Comparison of ENCODE assay signal across 9 mouse cellular contexts in the genomic region with DNA sequence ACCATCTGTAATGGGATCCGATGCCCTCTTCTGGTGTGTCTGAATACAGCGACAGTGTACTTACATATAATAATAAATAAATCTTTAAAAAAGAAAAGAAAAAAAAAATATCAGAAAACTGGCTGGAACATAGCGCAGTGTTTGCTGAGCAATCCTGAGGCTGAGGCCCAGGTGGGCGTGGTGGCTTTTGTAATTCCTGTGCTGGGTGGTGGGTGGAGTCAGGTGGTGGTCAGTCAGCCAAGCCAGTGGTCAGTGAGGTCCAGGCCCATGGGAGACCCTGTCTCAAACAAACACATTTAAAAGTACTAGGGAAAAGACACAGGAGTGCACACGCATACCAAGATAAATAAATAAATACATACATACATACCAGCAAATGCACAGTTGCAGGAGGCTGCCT. TPM values are rescaled to one million over a fixed set of nuclear protein-coding genes. Genes with fewer than 3 reads are reported as not detected.
DNase-seq lines count a peak whose midpoint lies in the region; ATAC-seq lines count a peak whose summit lies in the region.
"Had no signal": no experiment of that assay in that cellular context is flagged by ENCODE, and none has a peak within 500 bp of the region (broad histone marks: within the 10 kb centered on the region; RNA-seq: fewer than 3 reads in every experiment).

No protein-coding gene starts in this region.

- no peaks in the 10 kb centered on the region for H3K9me3 ChIP-seq in midbrain, embryonic 15.5 days
- no peaks in the 10 kb centered on the region for H3K9me3 ChIP-seq in midbrain, embryonic 16.5 days (replicated peaks; ENCODE audit: control insufficient read depth, low read length, poor library complexity, severe bottlenecking)
- H3K9me3 ChIP-seq in limb, embryonic 15.5 days, result no peaks in the 10 kb centered on the region
- no peaks in the 10 kb centered on the region for H3K9me3 ChIP-seq in stomach, embryonic 16.5 days (replicated peaks; ENCODE audit: control insufficient read depth, low read length)

- peak overlapping the region; percentile 42; the same call in 1 of the 2 replicates for H3K27ac ChIP-seq in midbrain, embryonic 15.5 days
- H3K27ac ChIP-seq in midbrain, embryonic 16.5 days (ENCODE audit: low read length), result no peak overlapping the region
- H3K27ac ChIP-seq in limb, embryonic 15.5 days, result peak overlapping the region; percentile 86
- H3K27ac ChIP-seq in stomach, embryonic 16.5 days (ENCODE audit: low read length), result peak overlapping the region; percentile 92

- H3K36me3 ChIP-seq in midbrain, embryonic 15.5 days (replicated peaks), result peaks cover 6% of the 10 kb centered on the region; the same call in 1 of the 2 replicates
- H3K36me3 ChIP-seq in midbrain, embryonic 16.5 days (ENCODE audit: control insufficient read depth, insufficient read depth, low read length), result no peaks in the 10 kb centered on the region; the same call in 1 of the 2 replicates
- H3K36me3 ChIP-seq in limb, embryonic 15.5 days, result no peaks in the 10 kb centered on the region
- no peaks in the 10 kb centered on the region for H3K36me3 ChIP-seq in stomach, embryonic 16.5 days (ENCODE audit: control insufficient read depth, insufficient read depth, low read length)

- no peak overlapping the region for H3K4me3 ChIP-seq in midbrain, embryonic 15.5 days
- H3K4me3 ChIP-seq in midbrain, embryonic 16.5 days (ENCODE audit: low read depth, low read length), result no peak overlapping the region
- H3K4me3 ChIP-seq in limb, embryonic 15.5 days, result no peak overlapping the region
- H3K4me3 ChIP-seq in stomach, embryonic 16.5 days (replicated peaks; ENCODE audit: low read length), result no peak overlapping the region

- 95% methylated on average over 5 of the region's 5 CpGs for WGBS in midbrain, embryonic 15.5 days
- WGBS in midbrain, embryonic 16.5 days, result 96% methylated on average over 5 of the region's 5 CpGs
- 90% methylated on average over 5 of the region's 5 CpGs for WGBS in limb, embryonic 15.5 days
- 74% methylated on average over 5 of the region's 5 CpGs for whole genome bisulfite sequencing in stomach, embryonic 16.5 days

- H3K4me1 ChIP-seq in midbrain, embryonic 15.5 days, result peaks cover 3% of the 10 kb centered on the region
- H3K4me1 ChIP-seq in midbrain, embryonic 16.5 days (ENCODE audit: control insufficient read depth, insufficient read depth, low read length), result no peaks in the 10 kb centered on the region
- H3K4me1 ChIP-seq in limb, embryonic 15.5 days, result peaks cover 19% of the 10 kb centered on the region
- peaks cover 8% of the 10 kb centered on the region for H3K4me1 ChIP-seq in stomach, embryonic 16.5 days (ENCODE audit: control insufficient read depth, insufficient read depth, low read length)

- no peak overlapping the region for H3K4me2 ChIP-seq in midbrain, embryonic 15.5 days
- H3K4me2 ChIP-seq in midbrain, embryonic 16.5 days (ENCODE audit: low read length), result no peak overlapping the region
- no peak overlapping the region for H3K4me2 ChIP-seq in limb, embryonic 15.5 days
- no peak overlapping the region for H3K4me2 ChIP-seq in stomach, embryonic 16.5 days (ENCODE audit: low read depth, low read length)

- peak; percentile 67 for DNase-seq in gastrocnemius, postnatal 25 days
- DNase-seq in embryo, embryonic 10.5 days (ENCODE audit: low spot score), result no peak
- DNase-seq in frontal cortex, postnatal 14 days (ENCODE audit: low spot score in 2 of 2), result no peak
- DNase-seq: kidney, adult 18-20 months had no signal

- no peak for ATAC-seq in midbrain, embryonic 15.5 days (replicated peaks)
- no peak for ATAC-seq in midbrain, embryonic 16.5 days
- no peak for ATAC-seq in limb, embryonic 15.5 days (ENCODE audit: insufficient number of reproducible peaks, low FRiP score, low TSS enrichment, low read depth)
- no peak for ATAC-seq in stomach, embryonic 16.5 days (ENCODE audit: insufficient read depth, low FRiP score)

- no peak overlapping the region for H3K9ac ChIP-seq in midbrain, embryonic 15.5 days
- no peak overlapping the region for H3K9ac ChIP-seq in midbrain, embryonic 16.5 days (ENCODE audit: low read depth, low read length)
- no peak overlapping the region for H3K9ac ChIP-seq in limb, embryonic 15.5 days
- H3K9ac ChIP-seq in stomach, embryonic 16.5 days (ENCODE audit: low read length), result peak overlapping the region; percentile 11; the same call in 1 of the 2 replicates

- no peaks in the 10 kb centered on the region for H3K27me3 ChIP-seq in midbrain, embryonic 15.5 days (replicated peaks)
- H3K27me3 ChIP-seq in midbrain, embryonic 16.5 days (ENCODE audit: control insufficient read depth, insufficient read depth, low read depth, low read length), result no peaks in the 10 kb centered on the region
- no peaks in the 10 kb centered on the region for H3K27me3 ChIP-seq in limb, embryonic 15.5 days
- no peaks in the 10 kb centered on the region for H3K27me3 ChIP-seq in stomach, embryonic 16.5 days (ENCODE audit: control insufficient read depth, insufficient read depth, low read length)

RNA-seq across cellular contexts. Expression of a gene that starts 5.5 kb away (rescaled TPM):
- polyA plus RNA-seq in midbrain, embryonic 15.5 days (2015; fragmentation: Nextera tagmentation; extraction: Ambion mirVana), result 121 and 124 TPM in 2 replicates
- polyA plus RNA-seq in midbrain, embryonic 16.5 days (2015; fragmentation: Nextera tagmentation; extraction: Ambion mirVana), result 110 and 114 TPM in 2 replicates
- total RNA-seq in gastrocnemius, postnatal 25 days (2021), result 10 to 100 TPM; 14.4 to 20.0 TPM
- polyA plus RNA-seq in limb, embryonic 15.5 days (2015; fragmentation: Nextera tagmentation; extraction: Ambion mirVana), result 108 and 111 TPM in 2 replicates
- polyA plus RNA-seq in stomach, embryonic 16.5 days (2015; fragmentation: Nextera tagmentation; extraction: Ambion mirVana), result 206 and 241 TPM in 2 replicates

RNA-seq across cellular contexts. Expression of a gene that starts 34.7 kb away (rescaled TPM):
- polyA plus RNA-seq in midbrain, embryonic 15.5 days (2015; fragmentation: Nextera tagmentation; extraction: Ambion mirVana), result 15.3 and 15.7 TPM in 2 replicates
- 17.7 and 18.9 TPM in 2 replicates for polyA plus RNA-seq in midbrain, embryonic 16.5 days (2015; fragmentation: Nextera tagmentation; extraction: Ambion mirVana)
- total RNA-seq in gastrocnemius, postnatal 25 days (2021), result 1 to 10 TPM; 5.8 to 6.5 TPM
- 27.6 and 27.9 TPM in 2 replicates for polyA plus RNA-seq in limb, embryonic 15.5 days (2015; fragmentation: Nextera tagmentation; extraction: Ambion mirVana)
- 22.3 and 24.5 TPM in 2 replicates for polyA plus RNA-seq in stomach, embryonic 16.5 days (2015; fragmentation: Nextera tagmentation; extraction: Ambion mirVana)

RNA-seq across cellular contexts. Expression of a gene that starts 45.5 kb away (rescaled TPM):
- 0.62 TPM in 1 of 2 replicates, not detected in the other for polyA plus RNA-seq in midbrain, embryonic 15.5 days (2015; fragmentation: Nextera tagmentation; extraction: Ambion mirVana)
- 0.45 and 0.77 TPM in 2 replicates for polyA plus RNA-seq in midbrain, embryonic 16.5 days (2015; fragmentation: Nextera tagmentation; extraction: Ambion mirVana)
- under 1 TPM; 0.59 to 0.70 TPM for total RNA-seq in gastrocnemius, postnatal 25 days (2021)
- polyA plus RNA-seq in limb, embryonic 15.5 days (2015; fragmentation: Nextera tagmentation; extraction: Ambion mirVana), result 0.37 TPM in 1 of 2 replicates, not detected in the other
- not detected in 2 replicates for polyA plus RNA-seq in stomach, embryonic 16.5 days (2015; fragmentation: Nextera tagmentation; extraction: Ambion mirVana)
- polyA plus RNA-seq: thymus, postnatal 0 days had no signal
